Mouse (Mus musculus) naive thymus-derived CD4-positive, alpha-beta T cell, adult 2 months (primary cell): ENCODE measurements around the gene Syt15.
A peak's percentile ranks its signal among the peaks of the same experiment; 100 is the strongest.

ENCODE experiments used
- DNase-seq: peaks from one replicate; pipeline ENCODE4 v3.0.0-alpha.2; 2011; ENCODE audit warnings: low read depth

Gene Syt15

DNA sequence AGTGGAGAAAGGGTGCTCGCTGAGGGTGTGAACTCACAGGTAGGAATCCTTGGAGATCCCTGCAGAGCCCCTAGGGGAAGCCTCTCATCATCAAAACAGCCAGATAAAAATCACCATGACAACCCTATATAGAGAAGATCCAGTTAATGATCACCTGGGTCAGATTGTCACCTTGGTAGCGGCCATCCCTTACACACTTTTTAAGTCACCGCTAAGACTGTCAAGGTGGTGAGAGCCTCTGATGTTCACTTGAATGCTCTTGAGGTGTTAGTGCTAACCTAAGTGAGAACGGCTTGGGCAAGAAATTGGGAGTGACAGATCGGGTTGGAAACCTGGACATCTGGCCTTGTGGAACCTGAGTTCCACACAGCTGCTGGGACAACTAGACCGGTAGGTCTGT is at the start of gene Syt15:
Syt15 (plus strand) TSS at position 301 of the 400 bp plus-strand sequence.
- no peak for DNase-seq

DNA sequence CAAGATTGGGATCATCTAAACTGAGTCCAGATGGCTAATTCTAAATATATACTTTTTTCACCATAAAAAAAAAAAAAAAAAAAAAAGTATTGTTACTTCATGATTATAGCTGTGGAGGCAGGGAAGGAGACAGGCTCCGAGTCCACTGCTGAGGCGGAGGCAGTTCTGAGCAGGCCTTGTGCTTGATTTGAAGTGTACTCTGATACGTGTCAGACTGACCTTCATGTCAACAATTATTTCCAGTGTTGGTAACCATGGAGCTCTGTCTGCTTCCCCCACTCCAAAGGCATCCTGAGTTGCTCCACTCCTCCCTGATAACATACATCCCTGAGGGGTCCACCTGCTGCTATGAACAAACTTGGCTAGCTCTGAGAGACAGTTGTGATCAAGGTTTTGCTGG is 48.3 kb upstream of the Syt15 start:
- no peak for DNase-seq

DNA sequence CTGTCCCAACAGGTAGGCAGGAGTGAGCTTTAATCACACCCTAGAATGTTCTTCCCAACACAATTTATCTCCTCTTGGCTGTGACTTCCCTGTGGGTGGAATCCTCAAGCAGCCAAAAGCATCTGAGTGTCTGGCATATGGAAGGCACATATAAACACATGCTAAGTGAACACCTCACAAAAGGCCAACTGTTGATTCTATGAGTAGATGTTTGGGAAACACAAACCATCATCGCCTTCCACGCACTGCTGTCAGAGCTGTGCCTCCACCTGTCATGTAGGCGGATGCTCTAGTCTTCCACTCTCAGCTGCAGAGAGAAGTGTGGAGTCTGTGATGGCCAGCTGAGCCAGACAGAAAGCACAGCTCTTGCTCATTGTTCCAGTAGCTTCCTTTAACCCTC is 40.0 kb upstream of the Syt15 start:
- DNase-seq = no peak

DNA sequence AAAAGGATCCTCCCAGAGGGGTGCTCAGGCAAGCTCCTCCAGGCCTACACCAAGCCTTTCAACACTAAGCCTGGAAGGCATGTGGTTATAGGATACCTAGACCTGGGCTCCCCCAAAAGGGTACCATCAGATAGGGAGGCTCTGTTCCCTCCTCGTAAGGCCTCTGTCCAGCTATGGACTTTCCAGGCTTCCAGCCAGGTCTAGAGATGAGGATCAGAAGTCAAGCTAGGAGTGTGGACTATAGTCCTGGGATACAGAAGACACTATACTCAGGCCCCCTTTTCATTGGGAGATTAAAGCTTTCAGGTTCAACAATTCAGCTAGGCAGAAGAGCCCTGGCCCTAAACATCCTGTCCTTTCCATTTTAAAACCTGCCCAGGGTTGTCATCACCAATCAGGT is 36.3 kb upstream of the Syt15 start:
- DNase-seq = no peak

DNA sequence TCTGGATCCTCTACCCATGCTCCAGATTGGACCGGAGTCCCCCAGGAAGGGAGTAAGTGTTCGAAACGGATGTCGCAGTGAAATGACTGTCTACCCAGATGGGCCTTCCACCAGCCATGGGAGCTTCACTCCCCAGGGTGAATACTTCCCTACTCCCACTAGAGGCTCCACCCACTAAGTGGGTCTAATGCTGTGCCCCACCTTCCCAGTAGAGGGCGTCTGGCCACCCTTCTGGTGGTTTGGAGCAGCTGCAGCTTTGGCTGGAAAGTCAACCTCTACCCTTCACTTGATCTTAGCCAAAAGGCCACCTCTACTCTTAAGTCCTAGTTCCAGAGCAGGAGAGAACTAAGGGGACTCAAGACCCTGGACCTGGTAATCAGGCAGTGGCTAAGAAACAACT is 30.8 kb upstream of the Syt15 start:
- DNase-seq = peak; percentile 5

DNA sequence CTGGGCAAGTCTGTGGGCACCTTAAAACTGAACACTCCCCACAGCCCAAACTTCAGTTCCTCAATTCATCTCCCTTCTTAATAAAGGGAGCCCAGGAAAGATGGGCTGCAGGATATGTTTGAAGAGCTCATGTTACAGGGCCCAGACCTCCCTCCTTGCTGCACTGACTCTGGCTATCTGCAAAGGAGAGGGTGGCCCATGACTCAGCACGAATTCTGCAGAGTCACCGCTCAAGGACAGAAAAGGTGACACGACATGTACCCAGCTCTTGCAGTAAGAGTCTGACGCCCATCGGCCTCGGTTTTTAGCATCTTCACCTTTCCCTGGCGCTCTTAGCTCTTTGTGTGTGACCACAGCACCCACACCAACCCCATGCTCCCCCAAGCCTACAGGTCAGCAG is 29.0 kb upstream of the Syt15 start:
- DNase-seq = no peak

DNA sequence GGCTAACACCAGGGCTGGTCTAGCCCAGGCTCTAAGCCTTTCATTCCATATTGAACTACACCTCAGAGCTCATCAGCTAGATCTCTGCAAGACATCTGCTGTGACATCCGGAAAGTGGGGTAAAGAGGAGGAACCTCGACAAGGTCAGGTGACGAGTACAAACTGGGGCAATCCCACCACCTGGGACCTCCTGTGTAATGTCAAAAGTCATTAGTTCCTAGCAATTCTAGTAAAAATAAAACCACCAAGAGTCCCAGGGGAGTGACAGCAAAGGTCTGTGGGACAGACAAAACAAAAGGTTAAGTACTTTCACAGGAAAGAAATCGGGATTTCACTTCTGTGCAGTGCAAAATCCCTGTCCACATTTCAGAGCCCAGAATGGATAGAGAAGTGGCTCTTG is 25.5 kb upstream of the Syt15 start:
- DNase-seq = no peak

DNA sequence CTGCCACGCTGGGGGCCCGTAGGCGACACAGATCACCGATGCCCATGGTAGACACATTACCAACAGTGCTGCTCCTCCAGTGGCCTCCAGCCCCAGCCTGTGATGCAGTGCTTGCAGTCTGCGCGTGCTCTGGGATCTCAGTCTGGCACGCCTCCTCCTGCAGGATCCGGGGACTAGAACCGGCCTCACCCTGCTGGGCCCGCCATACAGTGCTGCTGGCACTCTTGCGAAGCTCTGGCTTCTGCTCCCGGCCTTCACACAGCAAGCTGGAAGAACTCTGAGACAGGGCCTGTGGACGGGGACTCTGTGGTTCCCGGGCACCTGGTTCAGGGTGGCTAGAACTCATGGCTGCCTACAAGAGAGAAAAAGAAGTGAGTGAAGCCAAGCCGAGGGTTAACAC is 23.9 kb upstream of the Syt15 start:
- DNase-seq = no peak

DNA sequence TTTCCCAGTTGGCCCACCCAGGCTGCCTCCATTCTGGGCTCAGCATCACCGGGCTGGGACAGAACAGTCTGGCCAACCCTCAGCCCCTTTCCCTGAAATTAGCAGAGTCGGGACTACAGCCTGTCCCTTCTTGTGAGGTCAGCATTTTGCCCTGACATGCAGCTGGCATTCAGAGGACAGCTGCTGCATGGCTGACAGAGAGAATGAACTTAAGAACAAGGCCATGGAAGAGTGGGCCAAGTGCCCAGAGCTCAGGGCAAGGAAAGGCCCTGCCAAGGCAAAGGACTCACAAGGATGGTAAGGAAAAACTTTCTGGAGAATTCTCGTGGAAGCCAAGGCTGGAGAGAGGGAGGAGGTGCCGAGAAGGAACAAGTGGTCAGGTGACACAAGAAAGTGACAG is 22.7 kb upstream of the Syt15 start:
- no peak for DNase-seq

DNA sequence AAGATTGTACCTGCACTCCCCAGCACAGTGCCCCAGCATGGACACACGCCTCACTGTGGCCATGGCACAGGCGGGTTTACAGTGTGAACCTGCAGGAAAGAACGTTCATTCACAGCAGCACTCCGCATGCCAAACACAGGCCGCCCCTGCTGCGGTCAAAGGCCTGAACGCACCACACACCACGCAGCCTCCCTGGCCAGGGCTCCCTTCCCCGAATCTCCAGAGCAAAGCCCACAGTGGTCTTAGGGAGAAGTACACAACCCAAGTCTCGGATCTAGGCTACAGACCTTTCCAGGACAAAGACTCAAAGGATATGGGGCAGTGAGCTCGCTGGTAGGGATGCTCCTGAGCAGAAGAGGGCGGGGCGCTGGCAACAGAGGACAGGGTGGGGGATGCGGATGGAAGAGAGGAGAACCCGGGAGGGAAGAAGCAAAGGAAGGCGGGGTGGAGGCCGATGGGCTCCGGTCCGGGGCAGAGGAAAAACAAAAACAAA is 18.6 kb upstream of the Syt15 start:
- no peak for DNase-seq

DNA sequence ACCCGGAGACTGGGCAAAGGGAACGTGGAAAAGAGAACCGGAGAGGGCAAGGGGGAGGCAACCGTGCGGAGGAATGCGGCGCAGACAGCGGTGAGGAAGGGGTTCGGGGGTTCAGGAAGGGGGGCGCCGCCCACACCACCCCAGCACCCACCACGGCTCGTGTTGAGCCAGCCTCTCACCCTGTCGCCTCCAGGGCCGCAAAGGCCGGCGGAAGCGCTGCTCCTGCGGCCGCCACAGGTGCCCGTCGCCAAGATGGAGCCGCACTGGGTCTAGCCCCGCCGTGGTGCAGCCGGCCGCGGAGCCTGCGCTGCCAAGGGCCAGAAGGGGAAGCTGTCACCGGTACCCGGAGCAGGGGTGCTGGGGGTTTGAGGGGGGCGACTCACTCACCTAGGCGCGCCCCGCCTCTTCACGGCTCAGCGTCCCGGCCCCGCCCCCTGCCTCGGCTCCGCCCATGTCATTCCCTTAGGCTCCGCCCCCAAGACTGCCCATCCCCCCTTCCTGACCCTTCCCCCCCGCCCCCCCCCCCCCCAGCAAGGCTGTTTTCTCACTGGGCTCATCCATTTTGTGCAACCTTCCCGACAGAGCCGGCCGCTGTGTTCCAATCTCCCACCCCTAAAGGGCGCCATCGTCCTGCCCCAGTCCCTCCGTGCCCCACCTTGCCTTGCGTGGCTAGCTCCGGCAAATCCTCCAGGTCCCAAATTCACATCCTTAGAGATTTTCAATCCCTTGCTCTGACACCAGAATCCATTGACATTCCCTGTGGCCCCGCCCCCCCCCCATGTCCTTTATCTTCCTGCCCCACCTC is 18.0 kb upstream of the Syt15 start, which contains the start of gene Gprin2:
Gprin2 (minus strand) TSS at position 423 of the 805 bp plus-strand sequence.
- no peak for DNase-seq

DNA sequence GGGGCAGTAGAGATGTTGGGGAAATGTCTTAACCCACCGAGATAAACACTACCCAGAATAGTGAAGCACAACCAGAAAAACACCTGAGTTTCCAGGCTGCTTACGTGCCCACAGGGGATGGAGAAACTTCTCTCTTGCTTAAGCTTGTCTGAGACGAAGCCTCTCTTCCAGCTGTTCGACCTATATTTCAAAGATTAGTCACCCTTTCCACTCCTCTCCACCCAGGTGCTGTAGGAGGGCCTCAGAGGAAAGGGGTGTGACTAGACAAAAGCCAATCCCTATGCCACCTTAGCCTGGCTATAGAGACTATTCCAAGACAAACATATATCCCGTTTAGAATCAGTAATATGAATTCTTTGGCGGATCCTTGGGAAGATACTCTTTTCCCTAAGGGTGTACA is 11.4 kb upstream of the Syt15 start:
- no peak for DNase-seq

DNA sequence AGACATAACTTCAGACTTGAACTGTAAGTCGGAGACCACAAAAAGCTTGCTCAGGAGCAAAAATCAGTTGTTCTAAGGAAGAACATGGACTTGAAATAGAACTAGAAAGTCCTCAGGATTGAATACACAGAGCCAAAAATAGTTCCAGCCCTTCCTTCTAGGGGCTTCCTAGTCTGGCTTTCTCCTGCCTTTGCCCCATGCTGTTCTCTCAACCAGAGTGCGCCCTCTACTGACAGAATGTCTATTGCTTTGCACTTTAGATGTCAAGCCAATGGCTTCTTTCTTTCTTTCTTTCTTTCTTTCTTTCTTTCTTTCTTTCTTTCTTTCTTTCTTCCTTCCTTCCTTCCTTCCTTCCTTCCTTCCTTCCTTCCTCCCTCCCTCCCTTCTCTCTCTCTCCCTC is 10.7 kb upstream of the Syt15 start:
- no peak for DNase-seq

DNA sequence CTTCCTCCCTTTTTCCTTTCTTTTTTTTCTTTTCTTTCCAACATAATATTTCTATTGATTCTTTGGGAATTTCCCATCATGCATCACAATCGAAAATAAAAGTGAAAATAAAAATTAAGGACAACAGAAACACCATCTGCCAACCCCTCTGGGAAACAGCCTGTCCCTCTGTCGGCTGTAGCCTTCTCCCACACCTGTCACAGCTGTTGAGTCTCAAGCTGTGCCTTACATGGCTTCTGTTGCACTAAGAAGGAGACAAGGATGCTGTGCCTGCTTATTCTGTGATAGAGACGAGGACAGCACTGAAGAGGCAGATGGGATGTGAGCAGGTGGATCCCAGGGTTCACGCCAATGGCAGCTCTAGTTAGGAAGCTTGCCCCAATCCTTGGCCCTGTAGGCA is 10.3 kb upstream of the Syt15 start:
- no peak for DNase-seq

DNA sequence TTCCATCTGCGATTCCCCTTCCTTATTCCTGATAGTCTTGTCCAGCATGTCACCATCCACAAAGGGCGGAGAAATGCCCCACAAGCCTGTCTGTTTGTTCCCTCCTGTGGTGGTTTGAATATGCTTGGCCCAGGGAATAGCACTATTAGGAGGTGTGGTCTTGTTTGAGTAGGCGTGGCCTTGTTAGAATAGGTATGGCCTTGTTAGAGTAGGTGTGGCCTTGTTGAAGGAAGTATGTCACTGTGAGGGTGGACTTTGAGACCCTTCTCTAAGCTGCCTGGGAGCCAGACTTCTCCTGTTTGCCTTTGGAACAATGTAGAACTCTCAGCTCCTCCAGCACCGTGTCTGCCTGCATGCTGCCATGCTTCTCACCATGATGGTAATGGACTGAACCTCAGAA is 9.5 kb upstream of the Syt15 start:
- DNase-seq = no peak

DNA sequence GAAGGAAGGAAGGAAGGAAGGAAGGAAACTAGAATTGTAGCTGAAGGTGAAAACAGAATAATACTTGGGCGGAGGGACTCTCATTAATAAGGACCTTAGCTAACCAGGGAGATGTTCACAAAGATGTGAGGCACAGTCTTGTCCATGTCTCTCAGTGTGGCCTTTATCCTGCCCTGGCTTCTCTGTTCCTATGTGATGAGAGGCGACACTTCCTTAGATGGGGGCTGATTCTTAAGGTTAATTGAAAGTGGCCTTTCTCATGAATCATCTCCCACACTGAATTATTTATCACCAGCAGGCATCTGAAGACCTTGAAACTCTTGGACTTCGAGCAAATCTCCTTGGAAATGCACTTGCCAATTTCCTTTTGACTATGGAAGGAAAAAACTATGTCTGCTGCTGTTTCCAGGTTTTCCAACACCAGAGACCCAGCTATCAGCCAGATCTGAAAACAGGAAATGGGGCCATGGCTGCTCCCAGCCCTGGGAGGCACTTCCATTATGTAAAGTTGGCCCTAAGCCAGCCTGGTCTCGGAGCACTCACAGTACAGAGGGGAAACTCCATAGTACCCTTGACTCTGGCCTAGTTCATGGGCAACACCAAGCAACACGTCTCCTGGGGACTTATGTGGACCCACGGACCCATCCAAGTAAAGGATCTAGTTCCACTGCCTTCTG is 3.8 kb upstream of the Syt15 start:
- DNase-seq = no peak

DNA sequence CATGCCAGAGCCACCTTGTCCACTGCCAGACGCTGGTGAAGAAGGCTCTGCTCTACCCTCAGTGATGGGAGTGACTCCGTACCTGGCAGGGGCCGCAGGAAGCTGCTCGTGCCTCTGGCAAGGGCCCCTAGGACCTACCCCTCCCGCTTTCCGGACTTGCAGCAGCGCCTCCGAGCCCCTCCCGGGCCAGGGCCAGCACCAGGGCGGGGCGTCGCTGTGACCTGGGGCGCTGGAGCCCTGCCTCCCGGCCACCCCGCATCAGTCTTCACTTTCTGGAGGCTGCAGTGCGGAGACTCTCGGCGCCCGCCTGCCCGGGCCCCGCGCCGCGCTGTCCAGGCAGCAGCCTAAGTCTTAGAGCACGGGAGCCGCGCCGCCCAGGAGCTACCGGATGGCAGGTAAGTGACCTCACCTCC is 397 bp downstream of the Syt15 start:
- no peak for DNase-seq

DNA sequence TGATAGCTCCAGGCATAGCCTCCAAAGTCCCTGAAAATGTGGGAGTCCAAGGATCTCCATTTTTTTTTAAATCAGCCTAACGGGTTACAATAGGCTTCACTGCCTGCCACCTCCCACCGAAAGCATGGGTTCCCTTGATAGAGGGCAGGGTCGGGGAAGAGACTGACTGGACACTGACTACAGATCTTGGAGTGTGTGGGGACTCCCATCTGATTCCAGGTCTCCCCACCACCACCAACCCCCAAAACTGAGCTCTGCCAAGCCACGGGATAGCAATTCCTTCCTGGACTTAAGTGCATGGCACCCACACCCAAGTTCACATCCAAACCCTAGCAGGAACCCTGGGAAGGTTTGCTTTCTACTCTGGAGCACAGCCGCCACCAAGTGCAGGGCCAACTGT is 1.0 kb downstream of the Syt15 start:
- no peak for DNase-seq

DNA sequence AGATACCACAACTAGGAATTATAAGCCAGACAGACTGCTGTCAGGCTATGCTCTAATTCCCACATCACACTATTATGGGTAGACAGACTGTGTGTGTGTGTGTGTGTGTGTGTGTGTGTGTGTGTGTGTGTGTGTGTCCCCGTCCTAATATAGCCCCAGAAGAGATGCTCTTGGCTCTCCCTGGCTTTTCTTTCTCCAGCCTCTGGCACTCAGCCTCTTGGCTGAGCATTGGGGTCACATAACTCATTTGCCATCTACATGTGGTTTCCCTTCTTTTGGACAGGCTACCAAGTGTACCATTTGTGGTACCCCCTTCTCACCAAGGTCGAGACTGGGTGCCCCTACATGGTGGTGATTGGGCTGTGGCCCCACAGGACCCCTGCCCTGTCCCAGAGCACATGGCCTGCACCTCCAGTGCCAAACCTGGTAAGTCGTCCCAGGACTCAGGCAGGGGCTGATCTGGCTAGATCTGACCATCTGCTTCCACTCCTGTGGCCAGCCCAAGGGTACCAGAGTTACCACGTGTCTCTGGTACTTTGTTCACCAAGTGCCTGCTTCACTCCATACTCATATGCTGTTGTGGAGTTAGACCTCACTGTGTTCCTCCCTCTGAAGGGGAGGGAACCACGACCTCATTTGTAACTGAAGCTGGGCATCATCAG is 2.2 kb downstream of the Syt15 start:
- no peak for DNase-seq

DNA sequence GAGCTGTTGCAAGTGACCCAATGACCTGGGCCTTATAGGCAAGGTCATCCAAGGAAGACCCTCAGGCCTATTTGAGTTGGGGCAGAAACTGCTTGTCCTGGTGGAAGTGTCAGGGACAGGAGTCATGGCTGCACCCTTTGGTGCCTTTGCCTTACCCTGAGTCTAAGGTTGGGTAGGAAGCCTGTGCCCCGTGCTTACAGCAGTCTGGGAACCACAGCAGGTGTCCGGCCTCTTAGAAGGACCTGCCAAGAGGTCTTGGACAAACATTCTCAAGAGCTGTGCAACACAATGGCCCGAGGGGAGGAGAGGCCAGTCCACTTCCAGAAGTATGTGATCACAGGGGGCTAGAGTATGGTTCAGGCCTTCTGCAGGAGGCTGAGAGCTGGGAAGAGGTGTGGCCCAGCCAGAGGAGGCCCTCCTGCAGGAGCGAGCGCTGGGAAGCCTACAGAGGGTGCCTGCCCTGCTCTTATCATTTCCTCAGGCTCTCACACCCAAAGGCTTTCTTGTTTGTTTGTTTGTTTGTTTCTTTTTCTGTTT is 4.0 kb downstream of the Syt15 start:
- no peak for DNase-seq

DNA sequence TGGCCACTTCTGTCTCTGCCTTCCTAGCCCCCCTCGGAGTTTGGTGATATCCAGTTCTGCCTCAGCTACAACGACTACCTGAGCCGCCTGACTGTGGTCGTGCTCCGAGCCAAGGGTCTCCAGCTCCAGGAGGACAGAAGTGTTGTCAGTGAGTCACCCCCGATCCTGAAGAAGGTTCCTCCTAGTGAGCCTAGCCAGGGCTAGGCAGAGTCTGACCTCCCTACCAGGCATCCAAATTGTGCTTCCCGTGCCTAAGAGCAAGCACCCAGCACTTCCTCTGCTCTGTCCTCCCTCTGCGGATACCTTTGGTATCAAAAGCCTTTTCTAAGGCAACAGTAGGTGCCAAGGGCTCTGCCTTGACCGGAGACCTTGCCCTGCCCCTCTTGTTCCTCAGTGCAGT is 6.6 kb downstream of the Syt15 start:
- no peak for DNase-seq

DNA sequence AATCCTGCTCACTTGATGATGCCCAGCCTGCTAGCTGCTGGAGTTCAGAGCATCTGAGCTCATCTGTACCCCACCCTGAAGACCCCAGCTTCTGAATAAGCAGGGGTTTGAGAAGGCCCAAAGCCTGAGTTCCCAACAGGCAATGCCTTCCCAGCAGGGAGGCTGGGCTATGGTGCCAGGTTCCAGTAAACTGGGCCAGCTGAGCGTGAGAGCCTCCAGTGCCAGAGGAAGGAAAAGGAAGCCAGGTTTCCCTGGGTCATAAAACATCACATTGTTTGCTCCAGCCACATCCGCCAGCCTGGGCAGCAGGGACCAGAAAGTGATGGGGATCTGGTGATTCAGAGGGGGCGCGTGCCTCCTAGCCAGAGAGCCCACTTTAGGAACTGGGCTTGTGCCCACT is 7.2 kb downstream of the Syt15 start:
- no peak for DNase-seq

DNA sequence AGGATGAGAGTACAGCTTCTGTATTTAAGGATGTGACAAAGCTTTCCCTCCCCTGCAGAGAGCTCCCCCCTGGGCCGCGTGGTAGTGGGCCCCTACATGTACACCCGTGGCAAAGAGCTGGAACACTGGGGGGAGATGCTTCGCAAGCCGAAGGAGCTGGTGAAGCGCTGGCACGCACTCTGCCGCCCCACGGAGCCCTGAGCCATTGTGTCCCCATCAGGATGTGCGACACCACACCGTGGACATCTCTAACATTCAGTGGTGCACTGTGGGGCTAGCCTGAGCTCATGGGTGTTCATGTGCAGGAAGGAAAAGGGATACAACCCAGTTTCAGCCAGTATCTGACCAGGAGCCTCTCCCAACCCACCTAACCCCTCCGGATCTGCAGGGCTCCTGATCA is 8.6 kb downstream of the Syt15 start:
- no peak for DNase-seq
